Mouse (Mus musculus) midbrain, embryonic 12.5 days (tissue): ENCODE data around the gene Armcx3. TPM values are rescaled to one million over a fixed set of nuclear protein-coding genes. Genes with fewer than 3 reads are reported as not detected.
"Not testable (repeated sequence)": the region's sequence is repeated elsewhere in the genome, so short reads cannot be mapped to it uniquely, and the experiment has no call there.

Source experiments
- ATAC-seq: fragments of 200-750 bp; cut with Nextera tagmentation; 2 replicates; pipeline ENCODE4 v1.8.0; 2017; ENCODE audit warnings: low read depth, moderate TSS enrichment, moderate library complexity; ENCODE audit not compliant: low FRiP score
- H3K27ac ChIP-seq: fragments of 300-500 bp; sonication (generic); replicated peaks from 2 replicates; pipeline ENCODE4 v1.5.1; 2016; ENCODE audit warnings: mild to moderate bottlenecking
- H3K27me3 ChIP-seq: fragments of 300-500 bp; sonication (generic); 2 replicates; pipeline ENCODE4 v1.6.1; 2016; ENCODE audit warnings: mild to moderate bottlenecking
- H3K36me3 ChIP-seq: fragments of 300-500 bp; sonication (generic); 2 replicates; pipeline ENCODE4 v1.6.1; 2016
- H3K4me1 ChIP-seq: fragments of 300-500 bp; sonication (generic); 2 replicates; pipeline ENCODE4 v1.6.1; 2016
- H3K4me2 ChIP-seq: fragments of 300-500 bp; sonication (generic); replicated peaks from 2 replicates; pipeline ENCODE4 v1.6.1; 2016; ENCODE audit warnings: mild to moderate bottlenecking, moderate library complexity
- H3K4me3 ChIP-seq: fragments of 300-500 bp; sonication (generic); 2 replicates; pipeline ENCODE4 v1.5.1; 2016; ENCODE audit warnings: mild to moderate bottlenecking
- H3K9ac ChIP-seq: fragments of 300-500 bp; sonication (generic); replicated peaks from 2 replicates; pipeline ENCODE4 v1.6.1; 2016; ENCODE audit warnings: mild to moderate bottlenecking, moderate library complexity
- H3K9me3 ChIP-seq: fragments of 300-500 bp; sonication (generic); 2 replicates; pipeline ENCODE4 v1.6.1; 2016; ENCODE audit warnings: mild to moderate bottlenecking
- WGBS: fragments of 180-500 bp; shearing (Covaris S2); methylation state at CpG from one replicate; pipeline ENCODE4 v1.1.7; 2016; 5-methylcytosine and 5-hydroxymethylcytosine counted together
- polyA plus RNA-seq: library from polyadenylated mRNA; unstranded; fragments of >200 nt; fragmentation: Nextera tagmentation; extraction: Ambion mirVana; gene quantifications from 2 replicates; pipeline ENCODE4 v1.2.1, GENCODE M21; 2016

Gene Armcx3
- 56.6 and 60.5 TPM in 2 replicates for polyA plus RNA-seq

- H3K4me1 ChIP-seq = peaks cover 7% of the 10 kb centered on the region; the same call in 1 of the 2 replicates
- peak within 1 kb of the TSS; percentile 52 for H3K4me2 ChIP-seq
- peak within 1 kb of the TSS; percentile 66 for H3K27ac ChIP-seq
- peak; percentile 86 for ATAC-seq
- no peaks in the 10 kb centered on the region for H3K9me3 ChIP-seq
- H3K36me3 ChIP-seq = no peaks in the 10 kb centered on the region
- H3K27me3 ChIP-seq = peaks cover 24% of the 10 kb centered on the region
- 29% methylated on average over 46 of the region's 46 CpGs for WGBS
- peak within 1 kb of the TSS; percentile 56 for H3K4me3 ChIP-seq
- peak within 1 kb of the TSS; percentile 59 for H3K9ac ChIP-seq
Measured at GRCm38 (mm10) chrX:134756434-134757292, at the start of gene Armcx3. Gene Armcx3 (plus strand): TSS chrX:134756595.

DNA sequence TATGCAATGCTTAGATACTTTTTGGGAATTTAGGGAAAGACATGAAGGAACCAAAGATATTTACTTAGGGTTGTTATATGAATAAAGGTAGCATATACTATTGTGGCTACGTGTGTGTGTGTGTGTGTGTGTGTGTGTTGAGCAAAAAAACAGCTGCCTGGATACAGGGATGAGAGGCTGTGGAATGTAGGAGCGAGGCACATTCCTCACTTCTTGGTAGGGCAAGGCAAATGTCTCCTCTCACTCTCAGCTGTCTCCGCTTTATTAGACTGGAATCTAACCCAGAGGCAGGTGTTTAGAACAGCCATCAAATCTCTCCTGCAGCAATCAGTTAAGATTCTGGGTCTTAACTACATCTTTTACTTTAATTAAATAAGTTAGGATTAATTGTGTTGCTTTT, 39.5 kb upstream of the Armcx3 start:
- H3K9me3 ChIP-seq = no peaks in the 10 kb centered on the region
- no peak overlapping the region for H3K9ac ChIP-seq
- no peak overlapping the region for H3K27ac ChIP-seq
- H3K36me3 ChIP-seq = peaks cover 15% of the 10 kb centered on the region; the same call in 1 of the 2 replicates
- 24% methylated on average over 3 of the region's 3 CpGs for WGBS
- no peak overlapping the region for H3K4me3 ChIP-seq
- H3K4me2 ChIP-seq = no peak overlapping the region; the same call in 1 of the 2 replicates
- H3K27me3 ChIP-seq = peaks cover 12% of the 10 kb centered on the region
- no peak for ATAC-seq
- no peaks in the 10 kb centered on the region for H3K4me1 ChIP-seq

DNA sequence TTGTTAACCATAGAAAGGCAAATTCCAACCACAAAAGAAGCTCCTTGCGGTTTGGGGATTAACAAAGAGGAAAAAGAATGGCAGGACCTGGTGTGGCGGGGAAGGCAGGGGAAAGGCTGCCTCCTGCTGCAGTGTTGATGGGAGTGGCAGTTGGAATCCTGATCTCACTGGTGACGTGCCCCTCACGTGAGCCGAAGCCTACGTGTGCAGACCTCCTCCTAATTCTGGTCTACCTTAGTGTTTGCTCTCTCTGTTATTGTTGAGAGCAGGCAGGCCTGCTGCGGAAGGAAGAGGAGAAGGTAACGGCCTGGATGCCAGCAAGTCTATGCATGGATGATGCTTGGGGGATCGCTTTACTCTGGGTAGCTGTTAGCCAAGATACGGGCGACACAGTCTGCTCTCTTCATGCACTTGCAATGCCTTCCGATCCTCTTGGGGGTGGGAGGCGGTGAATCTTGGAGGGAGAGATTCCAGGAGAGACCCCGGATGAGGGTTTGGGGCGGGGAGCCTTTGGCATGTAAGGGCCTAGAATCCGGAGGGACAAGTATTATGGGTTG, 38.6 kb upstream of the Armcx3 start, which contains the start of gene Armcx1:
Armcx1 (plus strand) TSS at position 212 of the 557 bp plus-strand sequence.
- Histone ChIP-seq H3K27me3 (peaks cover 12% of the 10 kb centered on the region), H3K4me3 (peak within 1 kb of the TSS; percentile 49), H3K4me1 (no peaks in the 10 kb centered on the region), H3K4me2 (peak within 1 kb of the TSS; percentile 50), H3K27ac (peak within 1 kb of the TSS; percentile 93), H3K9me3 (no peaks in the 10 kb centered on the region), H3K36me3 (peaks cover 15% of the 10 kb centered on the region; the same call in 1 of the 2 replicates), H3K9ac (peak within 1 kb of the TSS; percentile 54)
- WGBS = 22% methylated on average over 16 of the region's 16 CpGs
- ATAC-seq = peak; percentile 95

- peak; percentile 81 for ATAC-seq
- no peaks in the 10 kb centered on the region for H3K9me3 ChIP-seq
- H3K27me3 ChIP-seq = peaks cover 12% of the 10 kb centered on the region
- H3K36me3 ChIP-seq = peaks cover 15% of the 10 kb centered on the region; the same call in 1 of the 2 replicates
- H3K27ac ChIP-seq = peak overlapping the region; percentile 93
- peak overlapping the region; percentile 50 for H3K4me2 ChIP-seq
- peak overlapping the region; percentile 49 for H3K4me3 ChIP-seq
- peak overlapping the region; percentile 54 for H3K9ac ChIP-seq
- WGBS = 21% methylated on average over 14 of the region's 14 CpGs
- H3K4me1 ChIP-seq = no peaks in the 10 kb centered on the region
Measured at GRCm38 (mm10) chrX:134718524-134718923, 37.9 kb upstream of the Armcx3 start.

DNA sequence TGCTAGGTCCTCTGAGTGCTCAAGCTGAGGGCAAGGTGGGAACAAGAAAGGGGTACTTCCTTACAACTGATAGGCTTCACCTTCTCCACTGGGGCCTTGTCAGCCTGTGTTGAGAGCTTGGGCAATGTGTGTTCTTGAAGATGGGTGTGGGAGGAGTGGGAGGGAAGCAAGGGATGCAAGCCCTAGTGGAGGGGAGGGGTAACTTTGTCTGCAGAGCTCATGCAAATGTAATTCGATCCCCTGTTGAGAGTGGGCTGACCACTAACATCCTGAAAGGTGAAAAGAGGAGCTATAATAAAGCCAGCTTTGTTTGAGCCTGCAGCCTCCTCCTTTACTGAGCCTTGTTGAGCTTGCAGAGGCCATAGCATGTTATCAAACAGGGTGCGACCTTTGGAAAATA, 32.6 kb upstream of the Armcx3 start:
- not testable (repeated sequence) for H3K4me1 ChIP-seq, H3K9me3 ChIP-seq, H3K27me3 ChIP-seq, H3K4me3 ChIP-seq, H3K9ac ChIP-seq, H3K4me2 ChIP-seq, H3K27ac ChIP-seq
- peak; percentile 34; the same call in 1 of the 2 replicates for ATAC-seq
- 17% methylated on average over 2 of the region's 2 CpGs for WGBS
- H3K36me3 ChIP-seq = peaks cover 15% of the 10 kb centered on the region; the same call in 1 of the 2 replicates

- H3K4me3 ChIP-seq = no peak overlapping the region
- H3K36me3 ChIP-seq = no peaks in the 10 kb centered on the region
- no peaks in the 10 kb centered on the region for H3K9me3 ChIP-seq
- H3K27me3 ChIP-seq = peaks cover 29% of the 10 kb centered on the region
- H3K4me1 ChIP-seq = no peaks in the 10 kb centered on the region
- no peak overlapping the region for H3K9ac ChIP-seq
- no peak overlapping the region for H3K27ac ChIP-seq
- H3K4me2 ChIP-seq = no peak overlapping the region
- WGBS = 52% methylated on average over 4 of the region's 4 CpGs
- no peak for ATAC-seq
Measured at GRCm38 (mm10) chrX:134729778-134730177, 26.6 kb upstream of the Armcx3 start.

DNA sequence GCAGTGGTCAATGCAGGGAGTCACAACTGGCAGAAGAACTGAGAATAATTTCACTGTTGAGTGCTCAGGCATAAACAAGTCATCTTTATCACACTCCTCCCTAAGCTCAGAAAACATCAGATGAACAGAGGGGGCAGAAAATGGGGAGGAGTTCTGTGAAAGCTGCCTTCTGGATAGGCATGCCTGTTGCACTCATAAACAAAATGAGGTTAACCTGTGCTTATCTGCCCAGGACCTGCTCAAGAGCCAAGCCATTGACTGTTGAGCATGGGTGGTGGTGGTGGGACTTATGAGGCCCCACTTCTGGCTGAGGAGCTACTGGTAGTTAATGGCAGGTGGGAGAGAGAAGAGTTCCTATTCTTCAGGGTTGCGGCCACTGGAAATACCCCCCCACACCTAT, 18.6 kb upstream of the Armcx3 start:
- no peaks in the 10 kb centered on the region for H3K4me1 ChIP-seq
- H3K27ac ChIP-seq = no peak overlapping the region
- no peak overlapping the region for H3K4me2 ChIP-seq
- H3K9me3 ChIP-seq = no peaks in the 10 kb centered on the region
- H3K9ac ChIP-seq = no peak overlapping the region
- no peaks in the 10 kb centered on the region for H3K36me3 ChIP-seq
- H3K27me3 ChIP-seq = peaks cover 38% of the 10 kb centered on the region
- no peak for ATAC-seq
- no peak overlapping the region for H3K4me3 ChIP-seq
- 90% methylated on average over 1 of the region's 1 CpGs for WGBS

DNA sequence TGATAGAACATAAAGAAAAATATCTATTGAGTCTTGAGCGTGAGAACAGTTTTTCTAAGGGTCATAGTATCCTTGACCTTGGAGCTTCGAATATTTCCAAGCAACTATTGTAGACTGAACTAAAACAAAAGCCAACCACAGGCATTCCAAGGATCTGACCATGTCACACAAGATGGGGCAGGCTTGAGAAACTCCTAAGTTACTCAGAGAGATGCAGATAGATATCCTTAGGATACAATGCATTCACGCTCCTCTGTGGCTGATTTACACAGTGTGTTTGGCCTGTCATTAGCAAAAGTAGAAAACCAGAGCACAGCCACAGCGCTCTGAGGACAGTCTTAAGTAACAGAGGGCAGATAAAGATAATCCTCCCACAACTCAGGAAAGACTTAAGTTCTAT, 17.2 kb upstream of the Armcx3 start:
- ATAC-seq = no peak
- H3K9ac ChIP-seq = no peak overlapping the region
- H3K27ac ChIP-seq = no peak overlapping the region
- 61% methylated on average over 4 of the region's 4 CpGs for WGBS
- H3K4me3 ChIP-seq = no peak overlapping the region
- no peak overlapping the region for H3K4me2 ChIP-seq
- no peaks in the 10 kb centered on the region for H3K4me1 ChIP-seq
- peaks cover 32% of the 10 kb centered on the region for H3K27me3 ChIP-seq
- no peaks in the 10 kb centered on the region for H3K36me3 ChIP-seq
- no peaks in the 10 kb centered on the region for H3K9me3 ChIP-seq

DNA sequence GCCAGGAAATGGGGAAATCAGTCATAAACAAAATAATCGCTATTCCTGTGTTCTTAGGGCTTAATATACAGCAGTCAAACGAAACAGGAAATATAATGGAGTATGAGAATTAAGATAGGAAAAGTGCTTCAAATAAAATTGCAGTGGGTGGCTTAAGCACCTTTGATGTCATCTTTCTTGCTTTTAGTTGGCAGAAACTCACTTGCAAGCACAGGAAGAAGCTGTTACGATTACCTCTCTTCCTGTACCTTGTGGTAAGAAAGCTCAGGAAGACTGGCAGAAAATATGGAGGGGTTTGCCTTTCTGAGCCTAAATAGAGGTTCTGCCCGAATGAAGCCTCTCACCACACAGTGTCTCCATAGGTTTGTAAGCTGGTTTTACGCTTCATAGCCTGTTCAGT, 14.5 kb upstream of the Armcx3 start:
- H3K27ac ChIP-seq = no peak overlapping the region
- no peaks in the 10 kb centered on the region for H3K9me3 ChIP-seq
- H3K4me1 ChIP-seq = no peaks in the 10 kb centered on the region
- no peak overlapping the region for H3K4me3 ChIP-seq
- ATAC-seq = no peak
- H3K36me3 ChIP-seq = no peaks in the 10 kb centered on the region
- H3K27me3 ChIP-seq = peaks cover 30% of the 10 kb centered on the region
- H3K9ac ChIP-seq = no peak overlapping the region
- 69% methylated on average over 5 of the region's 5 CpGs for WGBS
- H3K4me2 ChIP-seq = no peak overlapping the region

GRCm38 (mm10) chrX:134746459-134746858, 9.9 kb upstream of the Armcx3 start:
- no peak overlapping the region for H3K27ac ChIP-seq
- no peaks in the 10 kb centered on the region for H3K4me1 ChIP-seq
- no peaks in the 10 kb centered on the region for H3K9me3 ChIP-seq
- H3K4me3 ChIP-seq = no peak overlapping the region
- ATAC-seq = no peak
- H3K36me3 ChIP-seq = no peaks in the 10 kb centered on the region
- 37% methylated on average over 5 of the region's 5 CpGs for WGBS
- no peak overlapping the region for H3K9ac ChIP-seq
- H3K4me2 ChIP-seq = no peak overlapping the region
- H3K27me3 ChIP-seq = peaks cover 44% of the 10 kb centered on the region

DNA sequence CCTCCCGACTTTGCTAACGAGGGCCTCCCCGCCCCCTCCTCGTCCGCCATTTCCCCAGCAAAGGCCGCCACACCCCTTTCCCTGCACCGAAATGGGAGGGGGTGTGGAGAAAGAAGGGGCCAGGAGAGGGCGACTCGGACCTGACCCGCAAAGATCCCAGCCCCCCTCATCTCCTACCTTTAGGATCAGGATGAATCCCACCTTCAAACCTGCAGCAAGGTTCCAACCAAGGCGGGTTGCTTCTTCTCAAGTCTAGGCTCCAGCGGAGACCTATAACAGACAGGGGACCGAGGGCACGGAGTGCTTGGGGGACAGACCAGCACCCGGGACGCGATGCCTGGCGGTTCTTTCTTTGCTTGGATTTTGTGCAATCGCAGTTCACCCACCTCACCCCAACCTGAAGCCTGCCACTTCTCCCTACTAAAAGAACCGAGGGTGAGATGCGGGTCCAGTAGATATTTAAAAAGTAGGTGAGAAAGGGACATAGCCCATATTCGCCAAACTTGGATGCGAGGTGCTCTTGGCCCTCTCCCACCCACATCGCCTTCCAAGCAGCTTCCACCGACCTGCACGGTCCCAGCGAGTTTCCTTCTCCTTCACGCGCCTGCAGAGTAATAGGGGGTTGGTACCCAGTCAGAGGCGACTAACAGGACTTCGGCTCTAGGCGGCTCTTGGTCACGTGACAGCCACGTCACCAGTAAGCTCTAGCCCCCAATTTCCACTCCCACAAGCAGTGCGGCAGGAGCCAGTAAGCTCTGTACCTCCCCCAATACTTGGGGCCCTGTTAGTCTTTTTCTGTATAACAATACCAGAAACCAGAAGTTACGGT, 5.4 kb upstream of the Armcx3 start, which contains the start of gene Armcx6:
Armcx6 (minus strand) TSS at position 654 of the 829 bp plus-strand sequence.
- Histone ChIP-seq H3K9ac (peak within 1 kb of the TSS; percentile 53), H3K9me3 (no peaks in the 10 kb centered on the region), H3K36me3 (no peaks in the 10 kb centered on the region), H3K27ac (peak within 1 kb of the TSS; percentile 61), H3K4me3 (peak within 1 kb of the TSS; percentile 47), H3K27me3 (peaks cover 47% of the 10 kb centered on the region), H3K4me2 (peak within 1 kb of the TSS; percentile 64), H3K4me1 (no peaks in the 10 kb centered on the region)
- peak; percentile 90 for ATAC-seq
- 24% methylated on average over 36 of the region's 36 CpGs for WGBS
